Mouse (Mus musculus): ENCODE data around the gene Vmn1r197. TPM values are rescaled to one million over a fixed set of nuclear protein-coding genes. Genes with fewer than 3 reads are reported as not detected.
"Not testable (repeated sequence)": the region's sequence is repeated elsewhere in the genome, so short reads cannot be mapped to it uniquely, and the experiment has no call there.

Gene Vmn1r197
- polyA plus RNA-seq, 1 experiment from 2014 or later, result not detected

- H3K27me3 ChIP-seq (replicated peaks); H3K4me2 ChIP-seq; ATAC-seq (ENCODE audit: extremely low read depth, insufficient number of reproducible peaks, low FRiP score, low TSS enrichment); H3K9ac ChIP-seq; H3K9me3 ChIP-seq; H3K36me3 ChIP-seq; H3K4me1 ChIP-seq; H3K4me3 ChIP-seq: not testable (repeated sequence)
- peak overlapping the region; percentile 68 for H3K27ac ChIP-seq (replicated peaks)
- WGBS, result 33% methylated on average over 3 of the region's 3 CpGs
These were observed 56.7 kb downstream of the Vmn1r197 start for GRCm38 (mm10) chr13:22381128-22381527.

Other genes starting within 250 kb of the Vmn1r197 start
- gene Vmn1r188, start 240.1 kb upstream of the Vmn1r197 start, polyA plus RNA-seq (2015; fragmentation: Nextera tagmentation; extraction: Ambion mirVana), result not detected in 2 replicates
- not detected in 2 replicates for gene Vmn1r189, start 218.8 kb upstream of the Vmn1r197 start, polyA plus RNA-seq (2015; fragmentation: Nextera tagmentation; extraction: Ambion mirVana)
- gene Vmn1r191, start 140.6 kb upstream of the Vmn1r197 start, polyA plus RNA-seq (2015; fragmentation: Nextera tagmentation; extraction: Ambion mirVana), result not detected in 2 replicates
- not detected in 2 replicates for gene Vmn1r192, start 133.4 kb upstream of the Vmn1r197 start, polyA plus RNA-seq (2015; fragmentation: Nextera tagmentation; extraction: Ambion mirVana)
- not detected in 2 replicates for gene Vmn1r193, start 101.4 kb upstream of the Vmn1r197 start, polyA plus RNA-seq (2015; fragmentation: Nextera tagmentation; extraction: Ambion mirVana)
- not detected in 2 replicates for gene Vmn1r194, start 80.4 kb upstream of the Vmn1r197 start, polyA plus RNA-seq (2015; fragmentation: Nextera tagmentation; extraction: Ambion mirVana)
- not detected in 2 replicates for gene Vmn1r195, start 54.1 kb upstream of the Vmn1r197 start, polyA plus RNA-seq (2015; fragmentation: Nextera tagmentation; extraction: Ambion mirVana)
- gene Vmn1r196, start 34.7 kb upstream of the Vmn1r197 start, polyA plus RNA-seq (2015; fragmentation: Nextera tagmentation; extraction: Ambion mirVana), result not detected in 2 replicates
- gene Vmn1r198, start 25.8 kb downstream of the Vmn1r197 start, polyA plus RNA-seq (2015; fragmentation: Nextera tagmentation; extraction: Ambion mirVana), result not detected in 2 replicates
- not detected in 2 replicates for gene Vmn1r199, start 55.2 kb downstream of the Vmn1r197 start, polyA plus RNA-seq (2015; fragmentation: Nextera tagmentation; extraction: Ambion mirVana)
- gene Vmn1r200, start 65.8 kb downstream of the Vmn1r197 start, polyA plus RNA-seq (2015; fragmentation: Nextera tagmentation; extraction: Ambion mirVana), result not detected in 2 replicates
- not detected in 2 replicates for gene Vmn1r201, start 147.3 kb downstream of the Vmn1r197 start, polyA plus RNA-seq (2015; fragmentation: Nextera tagmentation; extraction: Ambion mirVana)
- not detected in 2 replicates for gene Vmn1r202, start 180.8 kb downstream of the Vmn1r197 start, polyA plus RNA-seq (2015; fragmentation: Nextera tagmentation; extraction: Ambion mirVana)
- gene Vmn1r203, start 193.5 kb downstream of the Vmn1r197 start, polyA plus RNA-seq (2015; fragmentation: Nextera tagmentation; extraction: Ambion mirVana), result not detected in 2 replicates
- not detected in 2 replicates for gene Vmn1r204, start 228.6 kb downstream of the Vmn1r197 start, polyA plus RNA-seq (2015; fragmentation: Nextera tagmentation; extraction: Ambion mirVana)